Mouse (Mus musculus) mouse trophoblast stem cell (cell line): ENCODE measurements around the gene Obscn.

Experiments
- in situ Hi-C, 2 experiments: fragments of 300-500 bp; cut with MseI, MboI; formaldehyde crosslinking; loops; 2 replicates in 1 of 2; 3 replicates in 1 of 2; pipeline ENCODE4 v1.15.1; 2025

The Obscn gene

GRCm38 (mm10) chr11:59142962-59143361 is 6.8 kb upstream of the Obscn start:
- in situ Hi-C loops = no loop called here

DNA sequence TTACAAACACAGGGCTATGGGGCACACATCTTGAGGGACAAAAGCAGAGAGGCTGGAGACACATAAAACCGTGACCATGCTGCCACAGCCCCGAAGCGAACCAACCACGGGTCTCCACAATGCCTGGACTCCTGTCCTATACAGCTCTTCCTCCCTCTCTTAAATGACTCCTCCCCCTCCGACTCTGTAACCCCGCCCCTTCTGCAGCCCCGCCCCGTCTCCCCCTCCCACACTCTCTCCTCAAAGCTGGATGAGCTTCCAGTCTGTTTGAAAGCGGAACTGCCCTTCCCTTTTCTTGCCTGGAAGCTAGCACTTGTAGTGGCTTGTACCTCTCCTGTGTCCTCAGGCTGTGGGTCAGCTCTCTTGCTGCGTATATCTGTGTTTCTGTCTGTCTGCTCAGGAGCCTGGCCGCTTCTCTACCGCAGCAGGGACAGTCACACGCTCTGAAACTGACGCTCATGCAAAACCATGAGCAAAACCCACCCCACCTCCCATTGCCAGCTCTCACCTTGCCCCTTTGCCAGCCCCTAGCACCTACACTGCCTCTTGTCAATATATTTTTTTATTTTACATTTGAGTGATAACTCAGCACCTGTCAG is 5.7 kb upstream of the Obscn start:
- in situ Hi-C loops = no loop called here

DNA sequence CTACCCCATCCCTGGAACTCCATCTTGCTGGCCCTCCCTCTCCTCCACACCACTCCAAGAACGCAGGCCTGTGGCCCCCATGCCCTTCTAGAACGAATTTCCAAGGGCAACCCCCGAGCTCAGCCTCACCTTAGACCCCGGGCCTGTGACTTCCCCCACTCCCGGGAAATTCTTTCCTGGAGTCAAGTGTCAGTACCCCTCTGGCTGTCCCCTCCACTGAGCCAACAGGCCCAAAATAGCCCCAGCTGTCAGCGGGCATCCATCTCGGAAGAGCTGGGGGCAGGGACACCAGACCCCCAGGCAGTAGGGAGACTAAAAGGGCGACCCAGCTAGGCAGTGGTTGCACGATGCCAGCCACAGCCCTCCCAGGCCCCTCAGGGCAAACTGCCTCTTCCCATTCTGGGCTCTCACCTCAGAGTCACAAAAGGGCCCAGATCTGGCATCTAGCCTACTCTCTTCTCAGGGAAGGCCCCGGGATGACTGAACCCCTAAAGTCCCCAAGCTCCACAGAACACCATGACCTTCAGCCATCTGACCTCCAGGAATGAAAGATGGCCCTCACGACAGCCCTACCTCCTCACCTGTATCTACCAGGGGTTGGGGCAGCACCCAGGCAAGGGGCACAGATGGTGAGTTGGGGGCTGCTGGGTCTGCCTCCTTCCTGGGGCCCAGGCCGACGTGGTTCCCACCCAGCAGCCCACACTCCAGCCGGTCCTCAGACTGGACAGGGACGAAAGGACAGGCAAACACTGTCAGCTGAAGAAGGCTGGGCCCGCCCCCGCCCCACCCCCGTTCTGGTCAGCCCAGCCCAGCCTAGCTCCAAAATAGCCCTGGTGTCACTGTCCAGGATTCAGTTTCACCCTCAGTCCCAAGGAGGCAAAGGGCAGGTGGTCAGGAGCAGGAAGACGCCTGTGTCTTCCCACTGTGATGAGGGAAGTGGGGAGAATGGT is 2.6 kb upstream of the Obscn start:
- in situ Hi-C loops = no loop called here

GRCm38 (mm10) chr11:59136994-59137706 is 948 bp upstream of the Obscn start:
- in situ Hi-C loops = no loop called here

DNA sequence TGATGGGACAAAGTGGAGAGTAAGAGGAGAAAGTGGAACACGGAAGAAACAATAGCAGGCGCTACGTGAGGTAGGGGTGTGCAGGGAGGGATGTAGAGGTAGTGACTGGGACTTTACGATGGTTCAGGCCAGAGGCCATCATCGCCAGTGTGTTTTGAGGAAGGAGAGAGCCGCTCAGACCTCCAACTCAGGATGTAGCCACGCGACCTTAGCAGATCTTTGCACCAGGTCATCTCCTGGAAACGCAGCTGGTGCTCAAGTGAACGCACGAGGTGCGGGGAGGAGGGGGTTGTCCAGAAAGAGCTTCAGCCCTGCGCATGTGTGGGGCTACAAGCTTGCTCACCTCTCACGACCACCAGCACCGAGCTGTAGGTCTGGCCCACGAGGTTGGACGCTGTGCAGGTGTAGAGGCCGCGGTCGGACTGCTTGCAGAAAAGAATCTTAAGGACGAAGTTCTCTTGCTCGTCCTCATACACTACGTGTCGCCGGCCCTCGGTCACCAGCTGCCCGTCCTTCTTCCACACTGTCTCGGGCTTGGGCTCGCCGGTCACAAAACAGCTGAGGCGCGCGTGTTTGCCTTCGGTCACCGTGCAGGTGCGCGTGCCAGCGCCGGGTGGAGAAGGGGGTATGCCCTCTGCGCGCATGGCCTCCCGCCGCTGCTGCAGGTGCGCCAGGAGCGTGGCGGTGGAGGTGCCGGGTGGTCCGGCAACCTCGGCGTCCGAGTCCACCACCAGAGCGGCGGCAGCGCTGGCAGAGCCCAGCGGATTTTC is 966 bp downstream of the Obscn start:
- in situ Hi-C loops = no loop called here

GRCm38 (mm10) chr11:59134373-59134997 is 1.7 kb downstream of the Obscn start:
- in situ Hi-C loops = no loop called here

- in situ Hi-C loops = no loop called here
Measured at GRCm38 (mm10) chr11:59132065-59132464, 4.1 kb downstream of the Obscn start.

- in situ Hi-C loops = no loop called here
Measured at GRCm38 (mm10) chr11:59131348-59131919, 4.8 kb downstream of the Obscn start.

DNA sequence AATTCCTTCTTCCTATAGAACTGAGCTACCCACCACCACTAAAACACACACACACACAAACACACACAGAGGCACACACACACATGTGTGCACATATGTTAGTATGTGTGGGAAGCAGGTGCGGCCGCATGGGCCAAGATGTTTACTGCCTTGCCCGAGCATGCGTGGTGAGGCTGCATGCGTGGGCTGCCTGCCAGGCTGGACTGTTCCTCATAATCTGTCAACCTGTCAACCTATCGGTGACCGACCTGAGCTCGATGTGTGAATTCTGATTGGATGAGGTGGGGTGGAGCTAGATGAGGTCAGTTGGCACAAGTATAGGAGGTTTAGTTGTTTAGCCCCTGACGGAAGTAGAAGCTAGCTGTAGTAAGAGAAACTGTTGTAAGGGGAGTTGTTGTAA is 5.4 kb downstream of the Obscn start:
- in situ Hi-C loops = no loop called here

GRCm38 (mm10) chr11:59105945-59106344 is 30.3 kb downstream of the Obscn start:
- in situ Hi-C loops = no loop called here

DNA sequence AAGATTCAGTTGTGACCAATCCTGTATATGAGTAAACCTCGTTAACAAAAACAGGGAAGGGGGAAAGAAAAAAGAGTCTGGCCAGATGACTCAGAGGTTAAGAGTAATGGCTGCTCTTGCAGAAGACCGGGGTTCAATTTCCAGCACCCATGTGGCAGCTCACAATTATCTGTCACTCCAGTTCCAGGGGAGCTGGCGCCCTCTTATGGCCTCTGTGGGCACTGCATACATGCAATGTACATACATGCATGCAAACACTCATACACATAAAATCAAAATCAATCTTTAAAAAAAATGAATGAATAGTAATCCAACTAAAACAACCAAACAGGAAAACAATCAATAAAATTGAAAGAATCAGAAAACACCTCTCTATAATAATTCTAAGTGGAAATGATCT is 33.9 kb downstream of the Obscn start:
- in situ Hi-C loops = loop anchor here in 1 of 2 experiments (5.0 kb wide), 1 partner anchor 45 kb away; no protein-coding TSS in a partner anchor

GRCm38 (mm10) chr11:59098339-59098738 is 37.9 kb downstream of the Obscn start:
- in situ Hi-C loops = loop anchor here in 1 of 2 experiments (10.0 kb wide), 1 partner anchor 86 kb away; the partner anchor contains the start of gene Gjc2

GRCm38 (mm10) chr11:59097770-59098169 is 38.4 kb downstream of the Obscn start:
- in situ Hi-C loops = loop anchor here in 1 of 2 experiments (10.0 kb wide), 1 partner anchor 87 kb away; the partner anchor contains the start of gene Gjc2

- in situ Hi-C loops = loop anchor here in 1 of 2 experiments (10.0 kb wide), 1 partner anchor 91 kb away; the partner anchor contains the start of gene Gjc2
Measured at GRCm38 (mm10) chr11:59094213-59094612, 42.0 kb downstream of the Obscn start.

- in situ Hi-C loops = no loop called here
Measured at GRCm38 (mm10) chr11:59087581-59087980, 48.6 kb downstream of the Obscn start.

- in situ Hi-C loops = no loop called here
Measured at GRCm38 (mm10) chr11:59085200-59085599, 51.0 kb downstream of the Obscn start.

GRCm38 (mm10) chr11:59083125-59083524 is 53.1 kb downstream of the Obscn start:
- in situ Hi-C loops = no loop called here

DNA sequence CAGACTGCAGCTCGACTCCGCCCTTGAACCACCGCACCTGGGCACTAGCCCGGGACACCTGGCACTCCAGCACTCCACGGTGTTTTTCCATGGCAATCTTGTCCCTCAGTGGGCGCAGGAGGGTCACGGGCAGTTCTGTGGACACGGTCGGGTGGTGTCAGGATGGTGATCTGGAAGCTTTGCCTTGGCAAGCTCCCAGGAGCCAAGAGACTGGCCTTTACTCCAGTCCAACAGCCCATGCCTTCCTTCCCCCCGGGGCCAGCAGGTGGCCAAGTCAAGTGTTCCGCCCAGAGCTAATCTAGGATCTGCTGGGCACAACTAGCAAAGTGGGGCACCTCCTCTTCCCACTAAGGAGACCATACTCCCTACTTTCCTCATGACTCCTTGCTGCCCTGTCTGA is 57.9 kb downstream of the Obscn start:
- in situ Hi-C loops = no loop called here

DNA sequence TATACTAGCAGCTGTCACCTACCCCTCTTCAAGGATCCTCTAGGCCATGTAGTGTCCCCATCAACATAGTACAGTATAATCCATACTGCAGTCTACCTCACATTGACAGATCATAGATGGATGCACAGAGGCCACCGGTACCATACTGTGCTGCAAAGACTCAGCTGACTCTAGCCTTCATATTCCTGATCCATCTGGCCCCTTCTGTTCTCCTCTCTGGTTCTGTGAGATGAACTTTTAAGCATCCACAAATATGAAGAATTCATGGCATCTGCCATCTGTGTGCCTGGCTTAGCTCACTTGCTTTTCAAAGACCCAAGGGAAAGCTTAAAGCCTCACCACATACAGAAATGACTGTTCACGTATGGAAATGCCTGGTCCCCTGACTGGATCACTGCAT is 65.9 kb downstream of the Obscn start:
- in situ Hi-C loops = no loop called here

GRCm38 (mm10) chr11:59068922-59069321 is 67.3 kb downstream of the Obscn start:
- in situ Hi-C loops = no loop called here
